Mouse (Mus musculus): ENCODE results near the gene Sap30l. TPM values are rescaled to one million over a fixed set of nuclear protein-coding genes. Genes with fewer than 3 reads are reported as not detected.
"Not testable (repeated sequence)": the region's sequence is repeated elsewhere in the genome, so short reads cannot be mapped to it uniquely, and the experiment has no call there.

Sap30l gene
- total and polyA plus RNA-seq, 2 experiments from 2014 or later, result 11.4 to 26.6 TPM

DNA sequence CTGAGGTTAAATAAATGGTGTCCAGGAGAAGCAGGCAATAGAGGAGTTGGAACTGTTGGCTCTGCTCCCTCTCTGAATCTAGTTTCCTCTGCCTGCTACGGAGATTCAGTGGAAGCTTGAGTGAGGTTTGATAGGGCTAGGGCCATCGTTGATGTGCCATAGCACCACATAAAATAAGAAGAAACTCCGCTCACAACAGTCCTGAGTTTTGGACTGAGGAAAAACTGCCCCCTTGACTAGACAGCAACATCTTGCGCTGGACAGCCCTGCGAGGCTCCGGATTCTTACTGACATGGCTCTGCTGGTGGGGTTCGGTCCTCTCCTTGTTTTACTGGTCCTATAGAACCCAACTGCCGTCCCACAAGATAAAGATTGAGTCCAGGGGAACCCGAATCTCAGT is 35.0 kb downstream of the Sap30l start:
- DNase-seq, result no peak
- Histone ChIP-seq H3K4me1 (ENCODE audit: insufficient read depth) (no peaks in the 10 kb centered on the region), H3K27me3 (ENCODE audit: insufficient read depth, low read length) (peaks cover 81% of the 10 kb centered on the region), H3K9me3 (ENCODE audit: low read length) (no peaks in the 10 kb centered on the region), H3K4me3 (ENCODE audit: low read depth, low read length) (no peak overlapping the region), H3K36me3 (ENCODE audit: insufficient read depth) (no peaks in the 10 kb centered on the region), H3K27ac (ENCODE audit: low read depth, low read length) (no peak overlapping the region), H3K4me2 (ENCODE audit: low read depth) (no peak overlapping the region), H3K9ac (no peak overlapping the region)
- TF ChIP-seq CTCF (IDR thresholded peaks at IDR 0.05; ENCODE audit: low read depth), result no peak
- ATAC-seq, result no peak
- WGBS, result 4% methylated on average over 9 of the region's 9 CpGs

- peaks cover 81% of the 10 kb centered on the region for H3K27me3 ChIP-seq (ENCODE audit: insufficient read depth, low read length)
- H3K4me2 ChIP-seq (ENCODE audit: low read depth), result no peak overlapping the region
- H3K36me3 ChIP-seq (ENCODE audit: insufficient read depth), result no peaks in the 10 kb centered on the region
- TF ChIP-seq CTCF (IDR thresholded peaks at IDR 0.05; ENCODE audit: low read depth), result no peak
- DNase-seq (no peak), ATAC-seq (no peak)
- no peak overlapping the region for H3K9ac ChIP-seq
- H3K9me3 ChIP-seq (ENCODE audit: low read length), result no peaks in the 10 kb centered on the region
- H3K27ac ChIP-seq (ENCODE audit: low read depth, low read length), result no peak overlapping the region
- no peak overlapping the region for H3K4me3 ChIP-seq (ENCODE audit: low read depth, low read length)
- 1% methylated on average over 38 of the region's 38 CpGs for WGBS
- H3K4me1 ChIP-seq (ENCODE audit: insufficient read depth), result no peaks in the 10 kb centered on the region
These were observed 35.6 kb downstream of the Sap30l start for GRCm38 (mm10) chr11:57836872-57837680.

GRCm38 (mm10) chr11:57837861-57838680 is 36.6 kb downstream of the Sap30l start:
- no peak overlapping the region for H3K27ac ChIP-seq (ENCODE audit: low read depth, low read length)
- no peaks in the 10 kb centered on the region for H3K36me3 ChIP-seq (ENCODE audit: insufficient read depth)
- H3K9ac ChIP-seq, result no peak overlapping the region
- peaks cover 82% of the 10 kb centered on the region for H3K27me3 ChIP-seq (ENCODE audit: insufficient read depth, low read length)
- no peak for TF ChIP-seq CTCF (IDR thresholded peaks at IDR 0.05; ENCODE audit: low read depth)
- 6% methylated on average over 22 of the region's 22 CpGs for WGBS
- H3K4me2 ChIP-seq (ENCODE audit: low read depth), result no peak overlapping the region
- ATAC-seq, result no peak
- no peaks in the 10 kb centered on the region for H3K9me3 ChIP-seq (ENCODE audit: low read length)
- no peak for DNase-seq
- H3K4me1 ChIP-seq (ENCODE audit: insufficient read depth), result no peaks in the 10 kb centered on the region
- H3K4me3 ChIP-seq (ENCODE audit: low read depth, low read length), result no peak overlapping the region

GRCm38 (mm10) chr11:57840986-57841385 is 39.5 kb downstream of the Sap30l start:
- no peak for DNase-seq
- no peaks in the 10 kb centered on the region for H3K4me1 ChIP-seq (ENCODE audit: insufficient read depth)
- no peak overlapping the region for H3K9ac ChIP-seq
- no peak for ATAC-seq
- peaks cover 55% of the 10 kb centered on the region for H3K27me3 ChIP-seq (ENCODE audit: insufficient read depth, low read length)
- WGBS, result 9% methylated on average over 10 of the region's 10 CpGs
- TF ChIP-seq CTCF (IDR thresholded peaks at IDR 0.05; ENCODE audit: low read depth), result no peak
- no peak overlapping the region for H3K4me2 ChIP-seq (ENCODE audit: low read depth)
- H3K4me3 ChIP-seq (ENCODE audit: low read depth, low read length), result no peak overlapping the region
- H3K27ac ChIP-seq (ENCODE audit: low read depth, low read length), result no peak overlapping the region
- H3K9me3 ChIP-seq (ENCODE audit: low read length), result no peaks in the 10 kb centered on the region
- no peaks in the 10 kb centered on the region for H3K36me3 ChIP-seq (ENCODE audit: insufficient read depth)

DNA sequence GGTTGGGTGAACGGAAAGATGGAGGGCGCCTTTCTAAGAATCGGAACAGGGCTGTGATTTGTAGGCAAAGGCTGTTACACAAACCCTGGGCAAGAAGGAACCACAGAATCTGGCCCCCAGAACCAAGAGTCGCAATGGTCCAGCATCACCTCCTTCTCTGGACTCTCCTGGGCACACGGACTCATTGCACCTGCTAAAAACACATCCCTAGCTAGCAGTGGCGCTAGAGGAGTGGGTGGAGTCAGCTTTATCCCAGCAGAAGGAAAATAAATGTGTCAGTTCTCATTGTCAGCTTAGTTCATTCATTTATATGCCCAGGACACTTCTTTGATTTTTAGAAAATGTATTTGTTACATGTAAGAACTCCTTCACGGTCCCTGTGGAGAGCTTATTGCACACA is 40.0 kb downstream of the Sap30l start:
- Histone ChIP-seq H3K9ac (no peak overlapping the region), H3K27ac (ENCODE audit: low read depth, low read length) (no peak overlapping the region), H3K36me3 (ENCODE audit: insufficient read depth) (no peaks in the 10 kb centered on the region), H3K9me3 (ENCODE audit: low read length) (no peaks in the 10 kb centered on the region), H3K27me3 (ENCODE audit: insufficient read depth, low read length) (peaks cover 51% of the 10 kb centered on the region), H3K4me1 (ENCODE audit: insufficient read depth) (no peaks in the 10 kb centered on the region), H3K4me3 (ENCODE audit: low read depth, low read length) (no peak overlapping the region), H3K4me2 (ENCODE audit: low read depth) (no peak overlapping the region)
- DNase-seq (no peak), ATAC-seq (no peak)
- no peak for TF ChIP-seq CTCF (IDR thresholded peaks at IDR 0.05; ENCODE audit: low read depth)
- 25% methylated on average over 7 of the region's 7 CpGs for WGBS

- not testable (repeated sequence) for H3K4me1 ChIP-seq (ENCODE audit: insufficient read depth); DNase-seq; H3K9me3 ChIP-seq (ENCODE audit: low read length); ATAC-seq; H3K27ac ChIP-seq (ENCODE audit: low read depth, low read length); H3K36me3 ChIP-seq (ENCODE audit: insufficient read depth); H3K4me2 ChIP-seq (ENCODE audit: low read depth); H3K4me3 ChIP-seq (ENCODE audit: low read depth, low read length); H3K9ac ChIP-seq
- 90% methylated on average over 8 of the region's 9 CpGs for WGBS
- H3K27me3 ChIP-seq (ENCODE audit: insufficient read depth, low read length), result peaks cover 12% of the 10 kb centered on the region
These were observed 45.3 kb downstream of the Sap30l start for GRCm38 (mm10) chr11:57846421-57847363.

All from forebrain, postnatal 0 days (tissue).